Mouse (Mus musculus): ENCODE results near the gene C130026I21Rik.
"Not testable (repeated sequence)": the region's sequence is repeated elsewhere in the genome, so short reads cannot be mapped to it uniquely, and the experiment has no call there.

DNA sequence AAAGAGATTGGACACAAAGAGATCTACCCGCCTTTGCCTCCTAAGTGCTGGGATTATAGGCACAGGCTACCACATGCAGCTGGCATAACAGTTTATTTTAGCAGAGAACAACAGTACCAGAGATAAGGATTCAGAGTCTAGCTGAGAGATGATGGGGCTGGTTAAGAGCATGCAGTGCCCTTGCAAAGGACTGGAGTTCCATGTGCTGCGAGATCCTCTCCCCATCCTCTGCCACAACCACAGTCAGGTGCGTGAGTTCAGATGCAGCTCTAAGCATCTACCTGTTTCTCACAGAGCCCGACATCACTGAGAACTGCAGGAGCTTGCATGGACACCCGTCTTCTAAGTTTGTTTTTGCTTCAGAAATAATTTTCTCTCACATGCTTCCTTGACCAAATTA lies 24.1 kb downstream of the C130026I21Rik start:
- not testable (repeated sequence) for TF ChIP-seq CTCF, POLR2A (IDR thresholded peaks at IDR 0.05; ENCODE audit: insufficient read depth, low read depth, low read length)

Measured in olfactory bulb, adult 2 months (tissue).